Mouse (Mus musculus) heart, embryonic 13.5 days (tissue): ENCODE measurements around the gene Qpctl. TPM values are rescaled to one million over a fixed set of nuclear protein-coding genes. Genes with fewer than 3 reads are reported as not detected.

Experiments
- ATAC-seq: fragments of 200-750 bp; cut with Nextera tagmentation; 2 replicates; pipeline ENCODE4 v1.8.0; 2017; ENCODE audit warnings: moderate TSS enrichment; ENCODE audit not compliant: insufficient number of reproducible peaks, low FRiP score, low TSS enrichment; ENCODE audit errors: extremely low read depth
- H3K27ac ChIP-seq: fragments of 300-500 bp; sonication (generic); replicated peaks from 2 replicates; pipeline ENCODE4 v1.5.1; 2015; ENCODE audit warnings: moderate library complexity, mild to moderate bottlenecking, inconsistent platforms
- H3K27me3 ChIP-seq: fragments of 300-500 bp; sonication (generic); replicated peaks from 2 replicates; pipeline ENCODE4 v1.6.1; 2015; ENCODE audit warnings: mild to moderate bottlenecking, inconsistent platforms
- H3K36me3 ChIP-seq: fragments of 300-500 bp; sonication (generic); 2 replicates; pipeline ENCODE4 v1.6.1; 2015; ENCODE audit warnings: mild to moderate bottlenecking, inconsistent platforms
- H3K4me1 ChIP-seq: fragments of 300-500 bp; sonication (generic); 2 replicates; pipeline ENCODE4 v1.6.1; 2015; ENCODE audit warnings: inconsistent platforms
- H3K4me2 ChIP-seq: fragments of 300-500 bp; sonication (generic); 2 replicates; pipeline ENCODE4 v1.6.1; 2015; ENCODE audit warnings: inconsistent platforms, mild to moderate bottlenecking, moderate library complexity
- H3K4me3 ChIP-seq: fragments of 300-500 bp; sonication (generic); 2 replicates; pipeline ENCODE4 v1.5.1; 2015; ENCODE audit warnings: moderate library complexity, mild to moderate bottlenecking, inconsistent platforms
- H3K9ac ChIP-seq: fragments of 300-500 bp; sonication (generic); 2 replicates; pipeline ENCODE4 v1.6.1; 2015; ENCODE audit warnings: inconsistent platforms, mild to moderate bottlenecking, moderate library complexity
- H3K9me3 ChIP-seq: fragments of 300-500 bp; sonication (generic); 2 replicates; pipeline ENCODE4 v1.6.1; 2016; ENCODE audit warnings: inconsistent platforms
- WGBS: fragments of 180-500 bp; shearing (Covaris S2); methylation state at CpG from one replicate; pipeline ENCODE4 v1.1.7; 2015; ENCODE audit warnings: mixed read lengths; 5-methylcytosine and 5-hydroxymethylcytosine counted together
- polyA plus RNA-seq: library from polyadenylated mRNA; unstranded; fragments of >200 nt; fragmentation: Nextera tagmentation; extraction: Ambion mirVana; gene quantifications from 2 replicates; pipeline ENCODE4 v1.2.1, GENCODE M21; 2015

Gene Qpctl
- polyA plus RNA-seq, 1 experiment from 2014 or later = 9.7 TPM

DNA sequence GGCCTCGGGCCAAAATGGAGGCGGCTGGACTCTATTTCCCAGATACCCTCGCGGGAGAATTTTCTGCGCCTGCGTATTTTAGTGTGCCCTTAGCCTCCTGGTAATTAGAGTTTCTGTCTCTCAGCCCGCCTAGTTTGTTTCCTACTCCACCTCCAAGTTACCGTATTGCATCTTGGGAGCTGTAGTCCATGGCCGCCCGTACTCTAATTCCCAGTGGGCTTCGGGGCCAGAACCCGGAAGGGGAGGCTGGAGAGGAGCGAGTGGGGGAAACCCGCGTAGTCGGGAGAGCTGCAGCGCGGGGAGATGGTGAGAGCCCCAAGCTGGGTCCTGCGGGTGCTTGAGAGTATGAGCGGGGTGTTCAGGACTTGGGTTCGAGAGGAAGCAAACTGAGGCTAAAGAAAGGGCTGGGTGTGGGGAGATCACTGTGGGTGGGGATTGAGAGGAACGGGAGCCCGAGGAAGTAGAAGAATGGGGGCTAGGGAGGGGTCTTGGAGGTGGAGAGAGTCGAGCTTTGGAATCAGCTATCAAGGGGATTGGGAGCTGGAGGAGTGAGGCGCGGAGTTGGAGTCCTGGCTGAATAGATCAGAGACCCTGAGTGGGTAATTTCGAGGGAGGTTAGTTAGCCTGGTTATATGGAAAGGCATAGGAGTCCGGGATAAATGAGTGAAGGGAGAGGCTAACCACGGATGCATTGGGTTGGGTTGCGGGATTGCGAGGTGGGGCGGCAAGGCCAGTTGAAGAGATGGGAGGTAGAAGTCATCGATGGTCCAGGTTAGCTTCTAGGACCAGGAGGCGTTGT, 29.3 kb downstream of the Qpctl start, which contains the start of gene Fbxo46:
TSS of gene Fbxo46 (plus strand) at position 229 of the 799 bp plus-strand sequence.
- 1% methylated on average over 34 of the region's 34 CpGs for whole genome bisulfite sequencing

DNA sequence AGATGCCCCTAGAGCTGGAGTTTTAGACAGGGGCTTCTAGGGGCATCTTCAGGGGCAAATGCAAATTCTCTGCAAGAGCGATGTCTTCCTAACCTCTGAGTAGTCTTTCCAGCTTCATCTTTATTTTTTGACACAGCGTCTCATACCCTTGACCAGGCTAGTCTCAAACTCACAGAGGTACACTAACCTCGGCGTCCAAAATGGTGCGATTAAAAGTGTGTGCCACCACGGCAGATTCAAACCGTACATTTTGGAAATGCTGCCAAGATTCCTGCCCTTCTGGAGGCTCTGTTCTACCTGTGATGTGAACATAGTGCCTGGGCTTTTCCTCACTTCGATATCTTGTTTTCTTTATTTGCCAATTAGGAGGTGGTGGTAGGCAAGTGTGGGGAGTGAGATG, 30.0 kb downstream of the Qpctl start:
- ATAC-seq = no peak
- Histone ChIP-seq H3K27ac (no peak overlapping the region), H3K36me3 (0 out of 2 replicates have a peak, but pooled peaks cover 1% of the 10 kb centered on the region), H3K27me3 (peaks cover 6% of the 10 kb centered on the region; the same call in 1 of the 2 replicates), H3K9me3 (no peaks in the 10 kb centered on the region; the same call in 1 of the 2 replicates), H3K4me3 (no peak overlapping the region), H3K9ac (no peak overlapping the region), H3K4me2 (peak overlapping the region; percentile 94), H3K4me1 (peaks cover 20% of the 10 kb centered on the region)
- 88% methylated on average over 8 of the region's 8 CpGs for WGBS

More for the DNA sequence above, 29.3 kb downstream of the Qpctl start, which contains the start of gene Fbxo46:
- Histone ChIP-seq H3K9me3 (no peaks in the 10 kb centered on the region; the same call in 1 of the 2 replicates), H3K36me3 (0 out of 2 replicates have a peak, but pooled peaks cover 4% of the 10 kb centered on the region), H3K27ac (peak within 1 kb of the TSS; percentile 51; the same call in 1 of the 2 replicates), H3K4me3 (peak within 1 kb of the TSS; percentile 84), H3K4me2 (peak within 1 kb of the TSS; percentile 94), H3K4me1 (peaks cover 20% of the 10 kb centered on the region), H3K27me3 (peaks cover 6% of the 10 kb centered on the region; the same call in 1 of the 2 replicates), H3K9ac (peak within 1 kb of the TSS; percentile 89)
- peak; percentile 89 for ATAC-seq

DNA sequence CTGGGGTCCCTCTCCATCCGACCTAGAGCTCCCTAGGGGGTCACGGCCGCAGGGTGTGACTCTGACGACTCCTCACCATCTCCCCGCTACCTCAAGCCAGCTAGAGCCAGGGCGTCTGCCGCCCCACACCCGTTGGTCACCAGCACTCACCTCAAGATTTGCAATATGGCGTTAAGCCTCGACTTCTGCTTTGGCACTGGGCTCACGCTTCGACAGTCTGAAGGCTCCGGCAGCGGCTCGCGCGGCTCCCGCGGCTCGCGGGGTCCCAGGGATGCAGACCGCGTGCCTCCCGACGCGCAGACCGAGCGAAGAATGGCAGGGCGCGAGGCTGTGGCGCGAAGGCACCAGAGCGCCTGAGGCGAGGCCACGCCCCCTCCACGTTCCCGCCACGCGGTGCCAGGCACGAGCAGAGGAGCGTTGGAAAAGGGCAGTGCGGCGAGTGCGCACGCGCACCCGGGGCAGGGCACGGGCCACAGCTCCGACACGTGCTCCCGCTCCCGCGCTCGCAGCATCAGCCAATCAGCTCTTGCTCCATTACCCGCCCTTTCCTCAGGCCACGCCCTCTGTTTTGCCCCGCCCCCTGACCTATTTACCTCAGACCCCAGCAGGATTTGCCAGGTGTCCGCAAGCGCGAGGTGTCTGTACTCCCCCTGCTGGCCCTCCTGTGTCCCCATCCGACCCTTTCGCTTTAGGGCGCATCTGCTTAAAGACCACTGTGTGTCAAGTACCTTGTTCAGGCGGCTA, 30.9 kb downstream of the Qpctl start, which contains the start of gene Gm4969:
TSS of gene Gm4969 (minus strand) at position 341 of the 744 bp plus-strand sequence.
- 19% methylated on average over 61 of the region's 64 CpGs for WGBS
- no peak within 1 kb of the TSS for H3K9ac ChIP-seq

DNA sequence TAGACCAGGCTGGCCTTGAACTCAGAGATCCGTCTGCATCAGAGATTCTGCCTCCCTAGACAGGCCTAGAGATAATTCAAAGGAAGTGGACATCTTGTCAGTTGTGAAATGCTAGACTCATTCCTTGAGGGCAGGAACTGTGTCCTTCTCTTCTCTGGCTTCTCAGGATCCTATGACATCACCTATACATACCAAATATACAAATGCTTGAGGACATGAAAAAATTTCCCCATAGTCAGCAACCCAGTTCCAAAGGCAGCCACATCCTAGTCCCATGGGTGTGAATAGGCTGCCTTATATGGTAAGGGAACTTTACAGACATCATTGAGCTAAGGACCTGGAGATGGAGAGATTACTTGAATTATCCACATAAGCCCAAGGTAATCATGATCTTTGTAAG, 39.5 kb downstream of the Qpctl start:
- Histone ChIP-seq H3K9ac (no peak overlapping the region), H3K27me3 (no peaks in the 10 kb centered on the region), H3K36me3 (no peaks in the 10 kb centered on the region), H3K4me3 (no peak overlapping the region), H3K4me2 (no peak overlapping the region), H3K4me1 (peaks cover 10% of the 10 kb centered on the region), H3K9me3 (no peaks in the 10 kb centered on the region), H3K27ac (no peak overlapping the region)
- WGBS = 79% methylated on average over 1 of the region's 1 CpGs
- ATAC-seq = no peak

More for the DNA sequence above, 30.9 kb downstream of the Qpctl start, which contains the start of gene Gm4969:
- Histone ChIP-seq H3K9me3 (no peaks in the 10 kb centered on the region; the same call in 1 of the 2 replicates), H3K27ac (no peak within 1 kb of the TSS), H3K27me3 (peaks cover 6% of the 10 kb centered on the region; the same call in 1 of the 2 replicates), H3K4me2 (peak within 1 kb of the TSS; percentile 94), H3K36me3 (no peaks in the 10 kb centered on the region), H3K4me1 (peaks cover 20% of the 10 kb centered on the region), H3K4me3 (peak within 1 kb of the TSS; percentile 36)
- 0 out of 2 replicates have a peak, but pooled peaks have one; percentile 29 for ATAC-seq

DNA sequence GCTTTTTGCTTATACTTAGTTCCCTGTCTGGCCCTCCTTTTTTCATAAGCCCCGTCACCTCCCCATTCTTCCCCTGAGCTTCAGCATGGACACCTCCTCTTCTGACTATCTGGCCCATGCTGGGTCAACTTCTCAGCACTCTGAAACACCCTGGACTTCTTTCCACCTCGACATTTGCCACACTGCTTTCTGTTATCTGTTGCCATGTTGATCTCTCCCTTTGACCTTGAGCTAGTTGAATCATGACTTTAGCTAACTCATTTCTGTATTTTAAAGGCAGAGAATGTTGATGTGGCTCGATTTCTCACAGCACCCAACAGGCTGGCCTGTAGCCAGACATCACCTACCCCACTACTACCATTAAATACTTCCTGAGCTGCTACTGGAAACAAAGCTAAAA, 41.7 kb downstream of the Qpctl start:
- no peak overlapping the region for H3K4me2 ChIP-seq
- WGBS = 21% methylated on average over 3 of the region's 3 CpGs
- 0 out of 2 replicates have a peak, but pooled peaks cover under 1% of the 10 kb centered on the region for H3K36me3 ChIP-seq
- no peaks in the 10 kb centered on the region for H3K9me3 ChIP-seq
- 0 out of 2 replicates have a peak overlapping the region, but pooled peaks have one; percentile 47 for H3K9ac ChIP-seq
- H3K4me1 ChIP-seq = peaks cover 10% of the 10 kb centered on the region
- 0 out of 2 replicates have a peak overlapping the region, but pooled peaks have one; percentile 24 for H3K27ac ChIP-seq
- ATAC-seq = no peak
- H3K27me3 ChIP-seq = no peaks in the 10 kb centered on the region
- no peak overlapping the region for H3K4me3 ChIP-seq

DNA sequence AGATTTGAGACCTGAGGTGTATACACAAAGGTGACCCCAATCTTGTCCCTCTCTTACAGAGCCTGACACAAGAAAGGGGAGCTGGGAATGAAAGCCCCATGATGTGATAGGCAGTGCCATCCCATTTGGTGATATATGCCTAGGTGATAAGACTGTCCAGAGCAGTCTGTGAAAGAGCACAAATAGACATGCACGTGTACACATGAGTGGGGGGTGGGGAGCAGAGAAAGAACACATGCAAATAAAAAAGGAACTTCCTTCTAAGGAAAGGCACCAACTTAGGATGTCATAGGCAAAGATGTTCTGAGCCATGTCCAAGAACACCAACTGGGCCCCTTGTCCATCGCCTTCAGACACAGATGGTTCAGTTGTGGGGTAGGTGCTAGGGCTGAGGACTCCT, 44.6 kb downstream of the Qpctl start:
- Histone ChIP-seq H3K27ac (no peak overlapping the region), H3K9ac (no peak overlapping the region), H3K4me1 (peaks cover 10% of the 10 kb centered on the region), H3K4me3 (no peak overlapping the region), H3K9me3 (peaks cover 4% of the 10 kb centered on the region; the same call in 1 of the 2 replicates), H3K36me3 (0 out of 2 replicates have a peak, but pooled peaks cover 4% of the 10 kb centered on the region), H3K4me2 (no peak overlapping the region), H3K27me3 (no peaks in the 10 kb centered on the region)
- no peak for ATAC-seq
- 65% methylated on average over 2 of the region's 2 CpGs for WGBS

DNA sequence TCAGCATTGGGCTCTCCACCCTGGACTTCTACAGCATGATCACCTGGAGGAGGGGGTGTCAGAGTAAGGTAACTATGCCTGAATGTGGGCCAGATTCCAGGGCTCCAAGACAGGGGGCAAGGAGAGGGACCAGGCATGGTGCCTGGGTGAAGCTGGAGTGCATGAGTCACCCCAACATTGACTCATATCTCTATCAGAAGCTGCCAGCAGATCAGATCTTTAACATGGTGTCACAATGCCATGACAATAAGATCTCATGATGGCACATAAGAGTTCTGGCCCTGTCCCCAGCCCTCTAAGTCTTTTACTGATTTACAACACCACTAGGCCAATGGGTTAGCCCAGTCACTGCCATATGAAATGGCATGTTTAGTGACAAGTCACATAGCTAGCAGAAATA, 45.4 kb downstream of the Qpctl start:
- no peak for ATAC-seq
- Histone ChIP-seq H3K9me3 (peaks cover 4% of the 10 kb centered on the region; the same call in 1 of the 2 replicates), H3K36me3 (0 out of 2 replicates have a peak, but pooled peaks cover 4% of the 10 kb centered on the region), H3K4me2 (no peak overlapping the region), H3K27me3 (no peaks in the 10 kb centered on the region), H3K9ac (no peak overlapping the region), H3K27ac (no peak overlapping the region), H3K4me1 (peaks cover 10% of the 10 kb centered on the region), H3K4me3 (no peak overlapping the region)

DNA sequence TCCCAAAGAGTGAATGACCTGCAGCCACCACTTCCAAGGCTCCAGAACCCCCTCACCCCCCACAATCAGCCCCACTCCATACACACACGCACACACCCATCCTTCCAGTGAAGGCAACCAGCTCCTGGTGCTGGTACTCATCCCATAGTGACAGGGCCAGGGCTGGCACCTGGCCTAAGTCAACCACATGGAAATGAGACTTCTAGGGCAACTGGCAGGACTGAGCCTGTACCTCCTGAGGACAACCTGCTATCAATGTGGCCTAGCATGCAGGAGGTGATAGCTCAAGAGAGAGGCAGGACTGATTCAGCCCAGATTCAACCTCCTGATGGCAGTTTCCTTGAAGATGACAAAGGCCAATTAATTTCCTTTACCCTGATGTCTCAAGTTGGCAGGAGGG, 48.8 kb downstream of the Qpctl start:
- Histone ChIP-seq H3K9me3 (peaks cover 4% of the 10 kb centered on the region; the same call in 1 of the 2 replicates), H3K4me3 (no peak overlapping the region), H3K36me3 (peaks cover 19% of the 10 kb centered on the region), H3K4me2 (no peak overlapping the region), H3K4me1 (peaks cover 24% of the 10 kb centered on the region), H3K9ac (no peak overlapping the region), H3K27ac (no peak overlapping the region), H3K27me3 (no peaks in the 10 kb centered on the region)
- WGBS = 67% methylated on average over 1 of the region's 1 CpGs
- ATAC-seq = no peak

DNA sequence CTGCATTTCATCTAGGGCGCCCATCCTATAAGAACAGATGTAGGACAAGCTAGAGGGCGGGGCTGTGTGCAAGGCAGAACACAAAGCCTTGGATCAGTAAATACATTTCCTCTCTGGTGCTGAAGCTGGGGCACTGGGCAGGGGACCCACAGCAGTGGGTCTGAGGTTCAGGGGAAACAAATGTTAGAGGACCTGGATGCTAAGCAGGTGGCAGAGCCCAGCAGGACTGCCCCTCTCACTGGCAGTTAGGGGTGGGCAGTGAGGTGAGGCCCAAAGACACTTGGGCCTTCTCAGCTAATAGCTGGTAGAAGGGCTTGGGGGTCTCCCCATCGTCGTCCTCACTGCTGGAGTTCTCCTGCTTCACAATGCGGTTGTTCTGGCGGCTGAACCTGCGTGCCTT, 50.3 kb downstream of the Qpctl start:
- ATAC-seq = no peak
- no peak overlapping the region for H3K27ac ChIP-seq
- no peak overlapping the region for H3K4me3 ChIP-seq
- WGBS = 66% methylated on average over 7 of the region's 7 CpGs
- H3K36me3 ChIP-seq = peaks cover 19% of the 10 kb centered on the region
- no peak overlapping the region for H3K9ac ChIP-seq
- peaks cover 4% of the 10 kb centered on the region; the same call in 1 of the 2 replicates for H3K9me3 ChIP-seq
- H3K4me2 ChIP-seq = no peak overlapping the region
- peaks cover 24% of the 10 kb centered on the region for H3K4me1 ChIP-seq
- no peaks in the 10 kb centered on the region for H3K27me3 ChIP-seq

DNA sequence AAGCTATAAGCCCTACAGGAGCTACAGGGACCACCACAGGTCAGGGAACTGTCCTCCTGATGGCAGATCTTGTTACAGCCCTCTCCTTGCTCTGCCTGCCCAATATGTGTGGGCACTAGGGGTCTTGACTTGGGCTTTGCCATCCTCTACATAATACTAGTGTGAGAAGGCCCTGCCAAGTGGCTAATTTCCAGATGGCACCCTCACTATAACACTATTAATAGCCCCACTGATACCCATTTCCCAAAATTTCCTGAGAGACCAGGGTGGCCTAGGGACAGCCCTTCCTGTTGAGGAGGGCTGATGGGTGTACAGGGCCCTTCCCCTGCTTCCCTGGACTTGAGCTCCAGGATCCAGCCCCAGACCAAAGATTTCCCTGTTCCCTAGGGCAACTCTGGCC, 51.2 kb downstream of the Qpctl start:
- ATAC-seq = no peak
- peaks cover 31% of the 10 kb centered on the region for H3K4me1 ChIP-seq
- peaks cover 19% of the 10 kb centered on the region for H3K36me3 ChIP-seq
- no peak overlapping the region for H3K4me3 ChIP-seq
- H3K4me2 ChIP-seq = no peak overlapping the region
- peak overlapping the region; percentile 97 for H3K9ac ChIP-seq
- H3K27ac ChIP-seq = no peak overlapping the region
- no peaks in the 10 kb centered on the region for H3K27me3 ChIP-seq
- H3K9me3 ChIP-seq = peaks cover 4% of the 10 kb centered on the region; the same call in 1 of the 2 replicates

DNA sequence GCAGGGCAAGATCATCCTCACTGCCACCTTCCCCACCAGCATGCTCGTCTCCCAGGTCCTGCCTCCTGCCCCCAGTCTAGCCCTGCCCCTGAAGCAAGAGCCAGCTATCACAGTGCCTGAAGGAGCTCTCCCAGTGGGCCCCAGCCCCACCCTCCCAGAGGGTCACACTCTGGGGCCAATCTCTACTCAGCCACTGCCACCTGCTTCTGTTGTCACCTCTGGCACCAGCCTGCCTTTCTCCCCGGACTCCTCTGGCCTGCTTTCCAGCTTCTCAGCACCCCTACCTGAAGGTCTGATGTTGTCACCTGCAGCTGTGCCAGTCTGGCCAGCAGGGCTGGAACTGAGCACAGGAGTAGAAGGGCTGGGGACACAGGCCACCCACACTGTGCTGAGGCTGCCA, 51.9 kb downstream of the Qpctl start:
- Histone ChIP-seq H3K4me1 (peaks cover 37% of the 10 kb centered on the region), H3K9me3 (peaks cover 4% of the 10 kb centered on the region; the same call in 1 of the 2 replicates), H3K27ac (no peak overlapping the region), H3K4me2 (0 out of 2 replicates have a peak overlapping the region, but pooled peaks have one; percentile 92), H3K4me3 (no peak overlapping the region), H3K36me3 (peaks cover 16% of the 10 kb centered on the region), H3K9ac (peak overlapping the region; percentile 97), H3K27me3 (no peaks in the 10 kb centered on the region)
- no peak for ATAC-seq
- WGBS = 31% methylated on average over 2 of the region's 2 CpGs
